Mouse (Mus musculus) heart, embryonic 11.5 days (tissue): Measurements from ENCODE around the gene Psmb3. TPM values are rescaled to one million over a fixed set of nuclear protein-coding genes. Genes with fewer than 3 reads are reported as not detected.
A peak's percentile ranks its signal among the peaks of the same experiment; 100 is the strongest.

Experiments
- ATAC-seq: fragments of 200-750 bp; cut with Nextera tagmentation; replicated peaks from 2 replicates; pipeline ENCODE4 v1.8.0; 2017; ENCODE audit warnings: moderate library complexity; ENCODE audit not compliant: insufficient number of reproducible peaks, low FRiP score, low TSS enrichment
- H3K27ac ChIP-seq: fragments of 300-500 bp; sonication (generic); 2 replicates; pipeline ENCODE4 v1.5.1; 2014; ENCODE audit warnings: mild to moderate bottlenecking, low read depth, low read length
- H3K27me3 ChIP-seq: fragments of 300-500 bp; sonication (generic); 2 replicates; pipeline ENCODE4 v1.6.1; 2014; ENCODE audit warnings: mild to moderate bottlenecking, low read length, mixed read lengths; ENCODE audit not compliant: control insufficient read depth, insufficient read depth
- H3K36me3 ChIP-seq: fragments of 300-500 bp; sonication (generic); 2 replicates; pipeline ENCODE4 v1.6.1; 2014; ENCODE audit warnings: mild to moderate bottlenecking, low read length, moderate library complexity, mixed read lengths; ENCODE audit not compliant: control insufficient read depth, insufficient read depth
- H3K4me1 ChIP-seq: fragments of 300-500 bp; sonication (generic); 2 replicates; pipeline ENCODE4 v1.6.1; 2014; ENCODE audit warnings: low read length; ENCODE audit not compliant: control insufficient read depth, insufficient read depth
- H3K4me2 ChIP-seq: fragments of 300-500 bp; sonication (generic); 2 replicates; pipeline ENCODE4 v1.6.1; 2014; ENCODE audit warnings: mild to moderate bottlenecking, moderate library complexity
- H3K4me3 ChIP-seq: fragments of 300-500 bp; sonication (generic); 2 replicates; pipeline ENCODE4 v1.5.1; 2014; ENCODE audit warnings: low read depth, low read length
- H3K9ac ChIP-seq: fragments of 300-500 bp; sonication (generic); 2 replicates; pipeline ENCODE4 v1.6.1; 2014; ENCODE audit warnings: mild to moderate bottlenecking, low read depth, low read length, moderate library complexity
- H3K9me3 ChIP-seq: fragments of 300-500 bp; sonication (generic); replicated peaks from 2 replicates; pipeline ENCODE4 v1.6.1; 2016; ENCODE audit warnings: low read length; ENCODE audit not compliant: control insufficient read depth
- WGBS: fragments of 180-500 bp; shearing (Covaris S2); extraction: QIAGEN DNeasy Blood & Tissue Kit; methylation state at CpG from one replicate; pipeline ENCODE4 v1.1.7; 2014; ENCODE audit not compliant: insufficient replicate concordance; 5-methylcytosine and 5-hydroxymethylcytosine counted together
- polyA plus RNA-seq: library from polyadenylated mRNA; unstranded; fragments of >200 nt; fragmentation: Nextera tagmentation; extraction: Ambion mirVana; gene quantifications from 2 replicates; pipeline ENCODE4 v1.2.1, GENCODE M21; 2014

The Psmb3 gene
- polyA plus RNA-seq, 1 experiment from 2014 or later, result 416 TPM

DNA sequence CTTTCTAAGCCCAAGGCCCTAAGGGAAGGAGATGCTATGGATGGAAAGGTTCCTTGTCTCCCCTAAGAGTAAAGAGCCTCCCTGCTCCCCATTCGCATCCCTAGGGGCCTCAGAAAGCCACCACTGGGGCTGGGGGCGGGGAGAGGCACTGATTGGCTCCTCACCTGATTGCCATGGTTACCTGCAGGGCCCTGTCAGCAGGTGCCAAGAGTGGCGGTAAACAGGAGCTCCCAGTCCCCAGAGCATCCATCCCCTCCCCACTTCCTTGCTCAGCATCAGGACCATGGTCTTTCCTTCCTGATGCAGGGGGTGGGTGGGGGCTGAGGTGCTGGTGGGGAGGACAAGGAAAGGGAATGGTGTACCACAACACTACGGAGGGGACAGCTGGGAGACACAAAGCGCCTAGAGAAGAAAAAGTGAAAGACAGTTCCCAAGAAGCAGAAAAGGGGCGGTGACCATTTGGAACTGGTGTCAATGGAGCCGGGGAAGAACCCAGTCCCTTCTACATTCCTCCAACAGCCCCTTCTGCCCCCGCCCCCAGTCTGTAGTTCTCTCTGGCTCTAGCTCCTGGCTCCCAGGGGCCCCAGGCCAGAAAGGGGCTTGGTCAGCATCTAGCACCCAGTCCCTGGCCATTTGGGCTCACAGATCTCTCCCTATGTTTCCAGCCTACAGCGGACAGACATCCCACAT is 7.3 kb upstream of the Psmb3 start:
- no peak overlapping the region for H3K27ac ChIP-seq
- peaks cover 39% of the 10 kb centered on the region for H3K4me1 ChIP-seq
- H3K36me3 ChIP-seq, result peaks cover 9% of the 10 kb centered on the region; the same call in 1 of the 2 replicates
- no peaks in the 10 kb centered on the region for H3K9me3 ChIP-seq
- no peaks in the 10 kb centered on the region for H3K27me3 ChIP-seq
- no peak overlapping the region for H3K4me3 ChIP-seq
- H3K4me2 ChIP-seq, result peak overlapping the region; percentile 6; the same call in 1 of the 2 replicates
- no peak overlapping the region for H3K9ac ChIP-seq
- WGBS, result 64% methylated on average over 7 of the region's 9 CpGs
- ATAC-seq, result no peak

DNA sequence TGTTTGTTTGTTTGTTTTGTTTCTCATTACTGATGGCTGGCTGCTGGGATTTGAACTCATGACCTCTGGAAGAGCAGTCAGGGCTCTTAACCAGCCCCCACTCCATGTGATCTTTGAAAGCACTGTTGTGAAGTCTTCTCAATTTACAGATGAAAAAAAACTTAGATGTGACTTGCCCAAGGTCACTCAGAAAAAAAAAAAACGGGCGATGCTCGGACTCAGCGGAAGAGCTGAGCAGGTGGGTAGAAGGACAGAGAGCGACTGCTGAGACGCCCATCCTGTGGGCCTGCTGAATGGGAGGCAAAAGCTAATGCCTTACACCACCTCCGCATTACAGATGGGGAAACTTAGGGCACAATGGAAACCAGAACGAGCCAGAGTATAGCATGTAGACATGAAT is 6.5 kb upstream of the Psmb3 start:
- no peak overlapping the region for H3K4me3 ChIP-seq
- H3K4me2 ChIP-seq, result no peak overlapping the region
- no peak overlapping the region for H3K9ac ChIP-seq
- no peak for ATAC-seq
- H3K27ac ChIP-seq, result no peak overlapping the region
- H3K9me3 ChIP-seq, result no peaks in the 10 kb centered on the region
- H3K27me3 ChIP-seq, result no peaks in the 10 kb centered on the region
- 79% methylated on average over 8 of the region's 8 CpGs for WGBS
- H3K36me3 ChIP-seq, result peaks cover 3% of the 10 kb centered on the region; the same call in 1 of the 2 replicates
- H3K4me1 ChIP-seq, result peaks cover 45% of the 10 kb centered on the region

DNA sequence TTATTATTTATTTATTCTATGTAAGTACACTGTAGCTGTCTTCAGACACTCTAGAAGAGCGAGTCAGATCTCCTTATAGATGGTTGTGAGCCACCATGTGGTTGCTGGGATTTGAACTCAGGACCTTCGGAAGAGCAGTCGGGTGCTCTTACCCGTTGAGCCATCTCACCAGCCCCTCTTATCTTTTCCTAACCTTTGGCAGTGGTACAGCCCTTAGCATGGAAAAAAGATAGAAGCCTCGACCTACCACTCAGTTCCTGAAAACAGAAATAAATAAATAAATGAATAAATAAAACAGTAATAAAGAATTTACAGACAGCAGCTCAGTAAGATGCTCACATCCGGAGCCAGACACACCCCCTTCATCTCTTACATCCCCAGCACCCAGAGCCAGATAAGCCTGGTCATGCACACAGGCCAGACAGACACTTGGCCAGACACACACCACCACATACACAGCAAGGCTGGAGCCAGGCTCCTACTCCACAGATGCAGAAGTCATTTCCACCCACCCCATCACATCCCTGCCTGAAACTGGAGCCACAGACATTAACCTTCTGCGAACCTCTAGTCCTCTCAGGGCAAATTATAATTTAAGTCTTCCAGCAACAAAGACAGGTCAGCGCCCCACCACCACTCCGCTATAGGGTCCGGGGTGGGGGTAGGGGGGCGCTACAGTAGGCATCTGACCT is 5.9 kb upstream of the Psmb3 start:
- Histone ChIP-seq H3K9me3 (no peaks in the 10 kb centered on the region), H3K9ac (peak overlapping the region; percentile 91), H3K27ac (peak overlapping the region; percentile 97), H3K4me3 (peak overlapping the region; percentile 87), H3K27me3 (no peaks in the 10 kb centered on the region), H3K4me1 (peaks cover 49% of the 10 kb centered on the region), H3K4me2 (peak overlapping the region; percentile 98), H3K36me3 (no peaks in the 10 kb centered on the region)
- WGBS, result 58% methylated on average over 11 of the region's 11 CpGs
- ATAC-seq, result no peak

DNA sequence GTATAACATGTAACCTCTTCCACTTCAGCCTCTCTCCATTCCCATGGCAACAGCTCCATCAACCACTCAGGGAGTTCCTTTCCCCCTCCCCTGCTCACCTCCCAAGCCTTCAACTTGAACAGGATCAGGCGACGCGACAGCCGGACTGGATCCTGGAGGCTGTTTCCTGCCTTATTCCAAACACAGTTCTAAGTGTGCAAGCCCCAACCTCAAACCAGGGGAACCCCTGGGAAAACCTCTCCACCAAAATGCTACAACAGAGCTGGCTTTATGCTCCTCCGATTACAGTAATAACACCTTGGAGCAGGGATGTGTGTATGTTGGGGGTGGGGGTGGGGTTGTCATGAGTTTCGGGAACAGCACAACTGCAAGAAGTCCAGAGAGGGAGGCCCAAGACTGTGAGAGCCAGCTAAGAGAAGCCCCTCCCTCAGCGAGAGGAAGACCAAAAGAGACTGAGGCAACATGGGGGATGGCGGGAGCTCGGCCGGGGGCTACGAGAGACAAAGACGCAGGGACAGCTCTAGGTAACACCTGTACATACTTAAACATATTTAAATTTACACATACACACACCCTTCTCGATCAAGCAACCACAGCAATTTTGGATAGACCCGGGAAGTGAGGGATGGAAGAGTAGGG is 5.2 kb upstream of the Psmb3 start:
- WGBS, result 2% methylated on average over 14 of the region's 14 CpGs
- Histone ChIP-seq H3K4me1 (peaks cover 49% of the 10 kb centered on the region), H3K36me3 (no peaks in the 10 kb centered on the region), H3K27me3 (no peaks in the 10 kb centered on the region), H3K9ac (peak overlapping the region; percentile 91), H3K4me2 (peak overlapping the region; percentile 98), H3K9me3 (no peaks in the 10 kb centered on the region), H3K27ac (peak overlapping the region; percentile 97), H3K4me3 (peak overlapping the region; percentile 87)
- ATAC-seq, result no peak

DNA sequence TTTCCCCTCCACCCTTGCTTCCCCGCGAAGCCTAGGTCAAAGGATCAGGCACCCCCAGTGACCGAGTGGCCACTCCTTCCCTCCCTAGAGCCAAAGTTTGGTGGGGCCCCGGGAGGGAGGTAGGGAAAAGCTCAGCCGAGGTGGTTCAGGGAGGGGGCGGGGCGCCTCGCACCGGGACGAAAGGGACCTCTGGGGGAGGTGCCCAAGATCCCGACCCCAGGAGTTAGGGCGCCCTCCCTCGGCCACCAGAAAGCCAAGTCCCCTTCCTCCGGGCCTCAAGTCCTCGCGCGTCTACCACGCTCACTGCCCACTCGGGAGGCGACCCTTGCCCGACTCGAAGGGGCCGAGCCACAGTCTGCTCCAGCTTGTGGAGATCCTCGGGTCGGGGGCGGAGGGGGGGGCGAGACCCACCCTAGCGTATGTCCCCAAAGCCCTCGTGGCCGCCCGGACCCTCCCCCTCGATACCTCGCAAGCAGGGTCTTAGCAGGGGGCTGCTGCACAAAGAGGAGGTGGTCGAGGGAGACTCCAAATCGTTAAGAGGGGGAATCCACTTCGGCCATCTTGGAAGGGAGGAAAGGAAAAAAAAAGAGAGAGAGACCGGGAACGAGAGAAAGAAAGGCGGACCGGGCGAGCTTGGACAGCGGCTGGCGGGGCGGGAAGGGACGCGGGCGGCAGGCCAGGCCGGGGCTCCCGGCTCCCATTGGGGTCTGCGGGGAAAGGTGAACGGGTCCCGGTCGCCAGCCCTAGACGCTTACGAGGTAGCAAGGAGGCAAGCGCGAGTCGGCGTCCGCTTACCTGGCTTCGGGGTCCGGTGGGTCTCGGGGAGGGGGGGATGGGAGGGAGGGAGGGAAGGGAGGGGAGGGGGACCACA is 4.2 kb upstream of the Psmb3 start:
- Histone ChIP-seq H3K4me3 (peak overlapping the region; percentile 87), H3K27me3 (no peaks in the 10 kb centered on the region), H3K36me3 (no peaks in the 10 kb centered on the region), H3K4me1 (peaks cover 51% of the 10 kb centered on the region), H3K27ac (peak overlapping the region; percentile 97), H3K9ac (peak overlapping the region; percentile 91), H3K9me3 (no peaks in the 10 kb centered on the region), H3K4me2 (peak overlapping the region; percentile 98)
- 0 out of 2 replicates have a peak, but pooled peaks have one; percentile 1 for ATAC-seq
- under 1% methylated on average over 61 of the region's 63 CpGs for WGBS

DNA sequence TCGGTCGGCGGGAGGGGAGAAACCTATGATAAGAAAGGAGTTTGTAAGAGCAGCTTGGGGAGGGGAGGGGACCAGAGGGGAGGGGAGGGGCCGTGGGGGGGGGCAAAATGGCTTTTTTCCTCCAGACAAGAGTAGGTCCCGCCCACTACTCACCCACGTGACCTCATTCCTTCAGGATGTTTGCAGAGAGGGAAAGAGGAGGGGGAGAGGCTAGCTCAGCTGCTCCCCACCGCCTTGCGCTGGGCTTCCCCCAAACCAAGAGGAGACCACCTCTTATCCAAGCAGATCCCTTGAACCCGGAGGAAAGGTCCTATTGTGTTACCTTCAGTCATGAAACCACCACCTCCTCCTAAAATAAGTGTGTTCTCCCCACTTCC is 3.6 kb upstream of the Psmb3 start:
- Histone ChIP-seq H3K27ac (peak overlapping the region; percentile 97), H3K4me2 (peak overlapping the region; percentile 98), H3K27me3 (no peaks in the 10 kb centered on the region), H3K9me3 (no peaks in the 10 kb centered on the region), H3K36me3 (peaks cover 1% of the 10 kb centered on the region; the same call in 1 of the 2 replicates), H3K9ac (peak overlapping the region; percentile 91), H3K4me1 (peaks cover 55% of the 10 kb centered on the region), H3K4me3 (peak overlapping the region; percentile 87)
- under 1% methylated on average over 6 of the region's 9 CpGs for WGBS
- ATAC-seq, result peak; percentile 36; the same call in 1 of the 2 replicates

DNA sequence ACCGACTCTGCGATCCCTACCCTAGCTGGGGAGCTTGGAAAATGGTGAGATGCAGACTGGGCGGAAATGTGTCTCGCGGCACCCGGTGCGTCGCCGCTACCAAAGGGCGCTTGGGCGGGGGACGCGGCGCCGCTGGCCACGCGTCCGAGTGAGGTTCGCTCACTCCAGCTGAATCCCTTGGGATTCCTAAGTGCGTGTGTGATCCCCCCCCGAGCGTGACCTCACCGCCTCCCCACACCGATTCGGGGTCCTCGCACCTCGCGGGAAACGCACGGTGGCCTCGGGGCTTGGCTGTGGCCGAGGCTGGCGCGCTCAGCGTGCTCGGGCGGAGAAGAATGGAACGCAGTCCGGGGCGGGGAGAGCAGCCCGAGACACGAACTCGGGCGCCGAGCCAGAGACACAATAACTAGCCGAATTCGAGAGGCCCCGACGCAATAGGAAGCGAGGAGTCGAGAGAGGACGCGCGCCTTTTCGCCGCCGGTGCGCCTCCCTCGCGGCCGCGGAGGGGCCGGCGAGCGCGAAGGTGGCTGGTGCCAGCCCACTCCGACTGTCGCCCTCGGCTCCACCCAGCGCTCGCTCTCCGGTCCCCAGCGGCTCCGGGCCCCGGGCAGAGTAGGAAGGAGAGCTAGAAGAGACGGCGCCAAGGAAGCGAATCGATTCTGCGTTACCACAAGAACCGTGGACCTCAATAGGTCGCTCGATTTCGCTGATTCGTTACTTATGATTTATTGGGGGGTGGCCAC is 3.0 kb upstream of the Psmb3 start, which contains the start of gene Pcgf2:
Gene Pcgf2 (minus strand): TSS at position 495 of the 743 bp plus-strand sequence.
- Histone ChIP-seq H3K9ac (peak within 1 kb of the TSS; percentile 91), H3K4me1 (peaks cover 50% of the 10 kb centered on the region), H3K4me3 (peak within 1 kb of the TSS; percentile 87), H3K27me3 (no peaks in the 10 kb centered on the region), H3K27ac (peak within 1 kb of the TSS; percentile 97), H3K36me3 (peaks cover 2% of the 10 kb centered on the region; the same call in 1 of the 2 replicates), H3K9me3 (no peaks in the 10 kb centered on the region), H3K4me2 (peak within 1 kb of the TSS; percentile 98)
- under 1% methylated on average over 85 of the region's 85 CpGs for WGBS
- no peak for ATAC-seq
